Mouse (Mus musculus) limb, embryonic 14.5 days (tissue): Measurements from ENCODE around the gene Ccdc148. TPM values are rescaled to one million over a fixed set of nuclear protein-coding genes. Genes with fewer than 3 reads are reported as not detected.

Source experiments
- ATAC-seq: fragments of 200-750 bp; cut with Nextera tagmentation; 2 replicates; pipeline ENCODE4 v1.8.0; 2017; ENCODE audit warnings: low read depth, moderate number of reproducible peaks, moderate TSS enrichment; ENCODE audit not compliant: low FRiP score
- DNase-seq: peaks from one replicate; pipeline ENCODE4 v3.0.0-alpha.2; 2015; ENCODE audit warnings: low spot score
- H3K27ac ChIP-seq: fragments of 300-500 bp; sonication (generic); replicated peaks from 2 replicates; pipeline ENCODE4 v1.5.1; 2014; ENCODE audit warnings: low read depth, mild to moderate bottlenecking, low read length, moderate library complexity, mixed read lengths
- H3K27me3 ChIP-seq: fragments of 300-500 bp; sonication (generic); 2 replicates; pipeline ENCODE4 v1.6.1; 2014; ENCODE audit warnings: low read length, mixed read lengths; ENCODE audit not compliant: control insufficient read depth, insufficient read depth
- H3K36me3 ChIP-seq: fragments of 300-500 bp; sonication (generic); 2 replicates; pipeline ENCODE4 v1.6.1; 2014; ENCODE audit warnings: mild to moderate bottlenecking, low read length, moderate library complexity, mixed read lengths; ENCODE audit not compliant: control insufficient read depth, insufficient read depth
- H3K4me1 ChIP-seq: fragments of 300-500 bp; sonication (generic); 2 replicates; pipeline ENCODE4 v1.6.1; 2014; ENCODE audit warnings: antibody characterized with exemption, low read length, mixed read lengths; ENCODE audit not compliant: control insufficient read depth, insufficient read depth
- H3K4me2 ChIP-seq: fragments of 300-500 bp; sonication (generic); replicated peaks from 2 replicates; pipeline ENCODE4 v1.6.1; 2014; ENCODE audit warnings: low read depth, mild to moderate bottlenecking, low read length, moderate library complexity; ENCODE audit not compliant: severe bottlenecking
- H3K4me3 ChIP-seq: fragments of 300-500 bp; sonication (generic); replicated peaks from 2 replicates; pipeline ENCODE4 v1.5.1; 2014; ENCODE audit warnings: low read length
- H3K9ac ChIP-seq: fragments of 300-500 bp; sonication (generic); 2 replicates; pipeline ENCODE4 v1.6.1; 2014; ENCODE audit warnings: mild to moderate bottlenecking, low read depth, low read length, moderate library complexity; ENCODE audit not compliant: severe bottlenecking
- H3K9me3 ChIP-seq: fragments of 300-500 bp; sonication (generic); 2 replicates; pipeline ENCODE4 v1.6.1; 2016; ENCODE audit warnings: low read length; ENCODE audit not compliant: control insufficient read depth
- POLR2A ChIP-seq: fragments of 200-500 bp; IDR thresholded peaks from 2 replicates; pipeline ENCODE4 v1.8.0; 2012; ENCODE audit warnings: inconsistent platforms, mild to moderate bottlenecking, moderate library complexity, borderline replicate concordance; ENCODE audit not compliant: insufficient read depth, insufficient read length; ENCODE audit errors: extremely low read depth
- WGBS: fragments of 180-500 bp; shearing (Covaris S2); extraction: QIAGEN DNeasy Blood & Tissue Kit; methylation state at CpG from one replicate; pipeline ENCODE4 v1.1.7; 2014; 5-methylcytosine and 5-hydroxymethylcytosine counted together
- polyA plus RNA-seq, 2 experiments: library from polyadenylated mRNA; depleted of rRNA in 1 of 2; stranded (reverse) in 1 of 2; unstranded in 1 of 2; fragments of >200 nt; fragmentation: Nextera tagmentation in 1 of 2; extraction: Ambion mirVana in 1 of 2; gene quantifications; 2 replicates each; pipeline versions ENCODE4 v1.2.1 to v1.2.3; 2012 to 2014

Gene Ccdc148
- polyA plus RNA-seq (2012; rRNA removed) (0.31 and 0.49 TPM in 2 replicates), polyA plus RNA-seq (2014; fragmentation: Nextera tagmentation; extraction: Ambion mirVana) (0.48 and 0.61 TPM in 2 replicates)

DNA sequence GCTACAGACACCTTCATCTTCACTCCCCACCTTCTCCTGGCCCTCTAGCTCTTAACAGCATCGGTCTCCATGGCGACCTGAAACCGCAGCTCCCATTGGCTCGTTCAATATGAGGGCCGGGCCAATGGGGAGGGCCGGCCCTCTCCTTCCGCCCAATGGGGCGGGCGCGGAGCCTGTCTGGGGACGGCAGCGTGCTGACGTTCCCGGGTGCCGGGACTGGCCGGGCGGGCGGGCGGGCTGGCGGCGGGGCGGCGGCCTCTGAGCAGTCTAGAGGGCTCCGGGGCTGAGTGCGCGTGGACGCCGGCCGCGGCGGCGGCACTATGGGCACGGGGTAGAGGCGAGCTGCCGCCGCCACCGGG lies at the start of gene Ccdc148, which contains the start of gene Pkp4:
Ccdc148 (minus strand) TSS at position 79 of the 359 bp plus-strand sequence.
Pkp4 (plus strand) TSS at position 246 of the 359 bp plus-strand sequence.
- Histone ChIP-seq H3K27me3 (no peaks in the 10 kb centered on the region), H3K27ac (peak within 1 kb of the TSS; percentile 73), H3K9ac (peak within 1 kb of the TSS; percentile 82), H3K4me3 (peak within 1 kb of the TSS; percentile 93), H3K4me2 (peak within 1 kb of the TSS; percentile 65), H3K36me3 (no peaks in the 10 kb centered on the region), H3K4me1 (peaks cover 8% of the 10 kb centered on the region), H3K9me3 (no peaks in the 10 kb centered on the region)
- TF ChIP-seq POLR2A, result no peak
- ATAC-seq (peak; percentile 96), DNase-seq (peak; percentile 97)
- 2% methylated on average over 23 of the region's 37 CpGs for WGBS

DNA sequence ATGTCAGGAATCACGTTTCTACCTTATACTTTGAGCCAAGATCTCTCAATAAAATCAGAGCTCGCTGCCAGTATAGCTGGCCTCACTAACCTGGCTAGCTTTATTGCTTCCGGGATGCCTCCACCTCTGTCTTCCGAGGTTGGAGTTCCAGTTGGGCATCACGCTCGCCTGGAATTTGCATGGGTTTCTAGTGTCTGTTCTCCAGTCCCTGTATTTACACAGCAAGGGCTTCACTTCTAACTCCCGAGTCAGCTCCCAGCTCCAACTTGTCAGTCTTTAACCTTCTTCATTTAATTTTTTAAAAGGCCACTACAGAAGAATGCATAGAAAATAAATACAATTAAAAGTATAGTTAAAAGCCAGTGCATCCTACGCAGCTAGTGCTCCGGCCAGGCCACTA lies 47.8 kb upstream of the Ccdc148 start:
- no peak overlapping the region for H3K27ac ChIP-seq
- H3K9ac ChIP-seq, result no peak overlapping the region
- no peaks in the 10 kb centered on the region for H3K9me3 ChIP-seq
- no peaks in the 10 kb centered on the region for H3K27me3 ChIP-seq
- H3K4me2 ChIP-seq, result no peak overlapping the region
- ATAC-seq (no peak), DNase-seq (no peak)
- WGBS, result 70% methylated on average over 9 of the region's 9 CpGs
- H3K4me3 ChIP-seq, result no peak overlapping the region
- no peak for TF ChIP-seq POLR2A
- 0 out of 2 replicates have a peak, but pooled peaks cover 10% of the 10 kb centered on the region for H3K4me1 ChIP-seq
- H3K36me3 ChIP-seq, result no peaks in the 10 kb centered on the region

DNA sequence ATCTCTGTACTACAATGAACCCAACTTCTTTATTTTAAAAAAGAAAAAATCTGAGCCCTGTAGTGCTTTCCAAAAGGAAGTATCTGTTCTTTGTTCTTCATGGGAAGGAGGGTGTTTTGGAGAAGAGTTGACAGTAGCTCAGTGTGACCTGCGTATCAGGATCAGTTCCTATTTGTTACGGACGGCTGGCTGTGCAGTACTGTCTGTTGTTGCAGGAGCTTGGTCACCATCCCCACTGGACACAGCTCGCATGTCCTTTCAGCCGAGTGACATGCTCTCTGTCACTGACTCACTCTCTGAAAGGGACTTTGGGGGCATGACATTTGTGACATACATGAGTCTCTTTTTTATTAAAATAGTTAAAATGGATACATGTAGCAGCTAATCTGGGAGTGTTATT lies 47.2 kb upstream of the Ccdc148 start:
- TF ChIP-seq POLR2A, result no peak
- no peak for ATAC-seq

DNA sequence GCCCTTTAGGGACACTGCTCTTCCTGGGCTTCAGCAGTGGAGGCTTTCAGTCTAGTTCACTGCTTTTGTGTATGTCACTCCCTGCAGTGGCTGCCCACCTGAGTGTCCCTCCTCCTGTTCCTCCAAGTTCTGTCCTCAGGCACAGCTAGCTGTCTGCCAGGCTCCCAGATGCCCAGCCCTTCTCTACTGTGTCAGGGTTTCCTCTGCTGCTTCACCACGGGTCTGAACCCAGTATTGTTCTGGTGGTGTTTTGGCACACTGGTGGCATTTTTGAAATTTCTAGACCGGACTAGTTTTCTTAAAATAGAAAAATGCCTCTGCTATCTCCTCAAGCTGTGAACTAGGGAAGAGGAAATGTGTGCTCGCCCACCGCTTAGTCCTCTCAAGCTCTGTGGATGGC lies 46.8 kb upstream of the Ccdc148 start:
- Histone ChIP-seq H3K27me3 (no peaks in the 10 kb centered on the region), H3K27ac (no peak overlapping the region), H3K9me3 (no peaks in the 10 kb centered on the region), H3K36me3 (no peaks in the 10 kb centered on the region), H3K9ac (no peak overlapping the region), H3K4me2 (no peak overlapping the region), H3K4me1 (0 out of 2 replicates have a peak, but pooled peaks cover 10% of the 10 kb centered on the region), H3K4me3 (no peak overlapping the region)
- no peak for DNase-seq
- TF ChIP-seq POLR2A, result no peak
- 79% methylated on average over 4 of the region's 4 CpGs for WGBS
- no peak for ATAC-seq

More for the DNA sequence above, 47.2 kb upstream of the Ccdc148 start:
- no peak overlapping the region for H3K4me3 ChIP-seq
- no peak overlapping the region for H3K27ac ChIP-seq
- H3K4me2 ChIP-seq, result no peak overlapping the region
- H3K9me3 ChIP-seq, result no peaks in the 10 kb centered on the region
- H3K36me3 ChIP-seq, result no peaks in the 10 kb centered on the region
- H3K4me1 ChIP-seq, result 0 out of 2 replicates have a peak, but pooled peaks cover 10% of the 10 kb centered on the region
- no peak for DNase-seq
- 79% methylated on average over 5 of the region's 5 CpGs for WGBS
- H3K9ac ChIP-seq, result no peak overlapping the region
- no peaks in the 10 kb centered on the region for H3K27me3 ChIP-seq

DNA sequence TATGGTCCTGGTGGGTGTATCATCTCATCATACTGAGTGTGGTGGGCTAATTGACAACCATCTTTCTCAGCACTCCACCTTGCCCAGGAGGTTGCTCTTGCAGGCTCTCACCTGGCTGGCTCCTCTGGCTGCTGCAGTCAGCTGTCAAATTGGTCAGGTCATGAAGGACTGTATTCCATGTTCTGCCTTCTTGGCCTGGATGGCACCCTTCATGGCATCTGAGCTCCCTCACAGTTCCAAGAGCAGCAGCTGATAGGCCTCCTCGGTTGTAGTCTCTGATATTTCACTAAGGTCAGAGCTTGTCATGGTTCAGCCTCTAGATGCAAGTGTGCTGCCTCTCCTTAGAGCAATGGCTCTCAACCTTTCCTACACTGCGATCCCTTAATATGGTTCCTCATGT lies 45.7 kb upstream of the Ccdc148 start:
- WGBS, result 88% methylated on average over 2 of the region's 2 CpGs
- ATAC-seq (no peak), DNase-seq (no peak)

More for the DNA sequence above, 45.7 kb upstream of the Ccdc148 start:
- no peaks in the 10 kb centered on the region for H3K27me3 ChIP-seq
- H3K4me1 ChIP-seq, result 0 out of 2 replicates have a peak, but pooled peaks cover 10% of the 10 kb centered on the region
- H3K4me3 ChIP-seq, result no peak overlapping the region
- H3K4me2 ChIP-seq, result no peak overlapping the region
- no peak for TF ChIP-seq POLR2A
- H3K36me3 ChIP-seq, result no peaks in the 10 kb centered on the region
- H3K27ac ChIP-seq, result no peak overlapping the region
- no peak overlapping the region for H3K9ac ChIP-seq
- H3K9me3 ChIP-seq, result no peaks in the 10 kb centered on the region
